Mouse (Mus musculus): Measurements from ENCODE around the gene Hnrnpr.

- TF ChIP-seq CTCF (IDR thresholded peaks at IDR 0.05; ENCODE audit: borderline replicate concordance, insufficient read depth, low read depth, low read length) (no peak), POLR2A (IDR thresholded peaks at IDR 0.05; ENCODE audit: borderline replicate concordance, insufficient read depth, low read length) (no peak)
Measured at GRCm38 (mm10) chr4:136407831-136408230, 97.1 kb downstream of the Hnrnpr start.
